Mouse (Mus musculus) mesoderm, embryonic 11.5 days (tissue): ENCODE results near the gene Itpr1.

ENCODE experiments used
- DNase-seq: peaks from one replicate; pipeline ENCODE4 v3.0.0-alpha.2; 2012; ENCODE audit warnings: low read depth, low spot score

Gene Itpr1

GRCm38 (mm10) chr6:108214294-108214925 lies 1.5 kb downstream of the Itpr1 start:
- DNase-seq: no peak

- no peak for DNase-seq
These were observed 3.2 kb downstream of the Itpr1 start for GRCm38 (mm10) chr6:108216091-108216490.

- DNase-seq: no peak
These were observed 3.9 kb downstream of the Itpr1 start for GRCm38 (mm10) chr6:108216832-108217231.

- DNase-seq: no peak
These were observed 5.1 kb downstream of the Itpr1 start for GRCm38 (mm10) chr6:108217987-108218386.

- no peak for DNase-seq
These were observed 9.5 kb downstream of the Itpr1 start for GRCm38 (mm10) chr6:108222435-108222834.

GRCm38 (mm10) chr6:108222875-108223274 lies 10.0 kb downstream of the Itpr1 start:
- no peak for DNase-seq

- no peak for DNase-seq
These were observed 11.5 kb downstream of the Itpr1 start for GRCm38 (mm10) chr6:108224361-108224760.

- no peak for DNase-seq
These were observed 12.1 kb downstream of the Itpr1 start for GRCm38 (mm10) chr6:108225027-108225426.

GRCm38 (mm10) chr6:108226230-108226629 lies 13.3 kb downstream of the Itpr1 start:
- no peak for DNase-seq

GRCm38 (mm10) chr6:108227461-108227860 lies 14.6 kb downstream of the Itpr1 start:
- no peak for DNase-seq

GRCm38 (mm10) chr6:108228048-108228447 lies 15.2 kb downstream of the Itpr1 start:
- no peak for DNase-seq

GRCm38 (mm10) chr6:108228601-108229000 lies 15.7 kb downstream of the Itpr1 start:
- DNase-seq: no peak

- DNase-seq: no peak
These were observed 17.7 kb downstream of the Itpr1 start for GRCm38 (mm10) chr6:108230608-108231007.

GRCm38 (mm10) chr6:108231892-108232710 lies 19.2 kb downstream of the Itpr1 start:
- DNase-seq: no peak

- no peak for DNase-seq
These were observed 20.2 kb downstream of the Itpr1 start for GRCm38 (mm10) chr6:108233070-108233469.

GRCm38 (mm10) chr6:108234536-108234935 lies 21.6 kb downstream of the Itpr1 start:
- no peak for DNase-seq

- peak; percentile 58 for DNase-seq
These were observed 22.8 kb downstream of the Itpr1 start for GRCm38 (mm10) chr6:108235680-108236123.

- no peak for DNase-seq
These were observed 23.6 kb downstream of the Itpr1 start for GRCm38 (mm10) chr6:108236411-108236921.

- DNase-seq: no peak
These were observed 24.1 kb downstream of the Itpr1 start for GRCm38 (mm10) chr6:108236996-108237395.

- no peak for DNase-seq
These were observed 24.7 kb downstream of the Itpr1 start for GRCm38 (mm10) chr6:108237585-108237984.

GRCm38 (mm10) chr6:108238011-108238410 lies 25.1 kb downstream of the Itpr1 start:
- DNase-seq: no peak

- no peak for DNase-seq
These were observed 26.2 kb downstream of the Itpr1 start for GRCm38 (mm10) chr6:108239056-108239455.

GRCm38 (mm10) chr6:108240004-108240403 lies 27.1 kb downstream of the Itpr1 start:
- DNase-seq: no peak
